Mouse (Mus musculus) liver, postnatal 0 days (tissue): ENCODE data around the gene Fam107b. TPM values are rescaled to one million over a fixed set of nuclear protein-coding genes. Genes with fewer than 3 reads are reported as not detected.

Experiments
- ATAC-seq: fragments of 200-750 bp; cut with Nextera tagmentation; 2 replicates; pipeline ENCODE4 v1.8.0; 2017; ENCODE audit warnings: mild to moderate bottlenecking, moderate library complexity
- DNase-seq: peaks from one replicate; pipeline ENCODE4 v3.0.0-alpha.2; 2016
- H3K27ac ChIP-seq: fragments of 300-500 bp; sonication (generic); 2 replicates; pipeline ENCODE4 v1.5.1; 2014; ENCODE audit warnings: antibody characterized with exemption, moderate library complexity, mild to moderate bottlenecking, low read depth
- H3K27me3 ChIP-seq: fragments of 300-500 bp; sonication (generic); 2 replicates; pipeline ENCODE4 v1.6.1; 2014; ENCODE audit warnings: low read length, control low read depth, mixed read lengths; ENCODE audit not compliant: insufficient read depth
- H3K36me3 ChIP-seq: fragments of 300-500 bp; sonication (generic); replicated peaks from 2 replicates; pipeline ENCODE4 v1.6.1; 2014; ENCODE audit warnings: mild to moderate bottlenecking, control low read depth, low read length, moderate library complexity, mixed read lengths; ENCODE audit not compliant: insufficient read depth
- H3K4me1 ChIP-seq: fragments of 300-500 bp; sonication (generic); 2 replicates; pipeline ENCODE4 v1.6.1; 2014; ENCODE audit warnings: antibody characterized with exemption, mild to moderate bottlenecking, control low read depth; ENCODE audit not compliant: insufficient read depth
- H3K4me2 ChIP-seq: fragments of 300-500 bp; sonication (generic); 2 replicates; pipeline ENCODE4 v1.6.1; 2014; ENCODE audit warnings: low read depth, mild to moderate bottlenecking, low read length, moderate library complexity, mixed read lengths
- H3K4me3 ChIP-seq: fragments of 300-500 bp; sonication (generic); 2 replicates; pipeline ENCODE4 v1.5.1; 2014; ENCODE audit warnings: low read depth, low read length
- H3K9ac ChIP-seq: fragments of 300-500 bp; sonication (generic); replicated peaks from 2 replicates; pipeline ENCODE4 v1.6.1; 2014; ENCODE audit warnings: mild to moderate bottlenecking, moderate library complexity
- H3K9me3 ChIP-seq: fragments of 300-500 bp; sonication (generic); 2 replicates; pipeline ENCODE4 v1.6.1; 2016; ENCODE audit warnings: mild to moderate bottlenecking, control low read depth, low read length, mixed read lengths
- CTCF ChIP-seq: sonication (generic); IDR thresholded peaks from 2 replicates; pipeline ENCODE4 v1.5.1; 2016; ENCODE audit warnings: antibody characterized with exemption, low read depth
- EP300 ChIP-seq: IDR thresholded peaks from 2 replicates; pipeline ENCODE4 v1.6.1; 2016; ENCODE audit warnings: antibody characterized with exemption, low read depth, mild to moderate bottlenecking
- WGBS: fragments of 180-500 bp; shearing (Covaris S2); extraction: QIAGEN DNeasy Blood & Tissue Kit; methylation state at CpG from one replicate; pipeline ENCODE4 v1.1.7; 2014; ENCODE audit not compliant: insufficient replicate concordance; 5-methylcytosine and 5-hydroxymethylcytosine counted together
- polyA plus RNA-seq: library from polyadenylated mRNA; unstranded; fragments of >200 nt; fragmentation: Nextera tagmentation; extraction: Ambion mirVana; gene quantifications from 2 replicates; pipeline ENCODE4 v1.2.1, GENCODE M21; 2015

The Fam107b gene
- polyA plus RNA-seq, 1 experiment from 2014 or later: 23.1 TPM

- no peak for TF ChIP-seq EP300
- TF ChIP-seq CTCF: no peak
- Histone ChIP-seq H3K4me3 (no peak overlapping the region), H3K9ac (no peak overlapping the region), H3K4me2 (no peak overlapping the region), H3K27ac (no peak overlapping the region), H3K36me3 (no peaks in the 10 kb centered on the region), H3K27me3 (no peaks in the 10 kb centered on the region), H3K4me1 (peaks cover 9% of the 10 kb centered on the region), H3K9me3 (no peaks in the 10 kb centered on the region)
- WGBS: 80% methylated on average over 2 of the region's 2 CpGs
- DNase-seq: no peak
- no peak for ATAC-seq
Observed at GRCm38 (mm10) chr2:3622158-3622557, 51.9 kb downstream of the Fam107b start.

GRCm38 (mm10) chr2:3623207-3623980 is 53.1 kb downstream of the Fam107b start:
- H3K9me3 ChIP-seq: no peaks in the 10 kb centered on the region
- H3K4me2 ChIP-seq: peak overlapping the region; percentile 53
- H3K36me3 ChIP-seq: no peaks in the 10 kb centered on the region
- H3K27me3 ChIP-seq: no peaks in the 10 kb centered on the region
- H3K4me3 ChIP-seq: no peak overlapping the region
- peak overlapping the region; percentile 68 for H3K27ac ChIP-seq
- DNase-seq (no peak), ATAC-seq (peak; percentile 70)
- no peak overlapping the region for H3K9ac ChIP-seq
- peaks cover 9% of the 10 kb centered on the region for H3K4me1 ChIP-seq
- no peak for TF ChIP-seq EP300
- no peak for TF ChIP-seq CTCF
- WGBS: 49% methylated on average over 7 of the region's 7 CpGs

- no peaks in the 10 kb centered on the region for H3K9me3 ChIP-seq
- H3K4me3 ChIP-seq: no peak overlapping the region
- TF ChIP-seq EP300 (peak; percentile 48), CTCF (no peak)
- H3K4me2 ChIP-seq: peak overlapping the region; percentile 53
- no peaks in the 10 kb centered on the region for H3K36me3 ChIP-seq
- ATAC-seq: peak; percentile 98
- H3K4me1 ChIP-seq: peaks cover 9% of the 10 kb centered on the region
- no peaks in the 10 kb centered on the region for H3K27me3 ChIP-seq
- peak overlapping the region; percentile 68 for H3K27ac ChIP-seq
- WGBS: 55% methylated on average over 7 of the region's 7 CpGs
- DNase-seq: peak; percentile 26
- no peak overlapping the region for H3K9ac ChIP-seq
Observed at GRCm38 (mm10) chr2:3623981-3624584, 53.8 kb downstream of the Fam107b start.

GRCm38 (mm10) chr2:3629096-3629495 is 58.8 kb downstream of the Fam107b start:
- TF ChIP-seq EP300 (no peak), CTCF (no peak)
- no peaks in the 10 kb centered on the region for H3K36me3 ChIP-seq
- WGBS: 78% methylated on average over 6 of the region's 6 CpGs
- no peak for DNase-seq
- H3K4me1 ChIP-seq: 0 out of 2 replicates have a peak, but pooled peaks cover 2% of the 10 kb centered on the region
- H3K27me3 ChIP-seq: no peaks in the 10 kb centered on the region
- no peak for ATAC-seq
- no peak overlapping the region for H3K9ac ChIP-seq
- H3K27ac ChIP-seq: no peak overlapping the region
- no peak overlapping the region for H3K4me3 ChIP-seq
- H3K4me2 ChIP-seq: no peak overlapping the region
- no peaks in the 10 kb centered on the region for H3K9me3 ChIP-seq

- no peak for ATAC-seq
Observed at GRCm38 (mm10) chr2:3629741-3630140, 59.5 kb downstream of the Fam107b start.

GRCm38 (mm10) chr2:3630769-3631477 is 60.6 kb downstream of the Fam107b start:
- Histone ChIP-seq H3K27ac (no peak overlapping the region), H3K9me3 (no peaks in the 10 kb centered on the region)

More at GRCm38 (mm10) chr2:3629741-3630140, 59.5 kb downstream of the Fam107b start:
- TF ChIP-seq CTCF (peak; percentile 47), EP300 (no peak)
- DNase-seq: peak; percentile 39
- WGBS: 88% methylated on average over 5 of the region's 5 CpGs
- H3K4me3 ChIP-seq: no peak overlapping the region
- H3K36me3 ChIP-seq: no peaks in the 10 kb centered on the region
- no peak overlapping the region for H3K27ac ChIP-seq
- H3K27me3 ChIP-seq: no peaks in the 10 kb centered on the region
- H3K4me2 ChIP-seq: no peak overlapping the region
- H3K4me1 ChIP-seq: no peaks in the 10 kb centered on the region
- no peak overlapping the region for H3K9ac ChIP-seq
- H3K9me3 ChIP-seq: no peaks in the 10 kb centered on the region

More at GRCm38 (mm10) chr2:3630769-3631477, 60.6 kb downstream of the Fam107b start:
- Histone ChIP-seq H3K36me3 (no peaks in the 10 kb centered on the region), H3K4me2 (no peak overlapping the region), H3K9ac (no peak overlapping the region), H3K27me3 (no peaks in the 10 kb centered on the region), H3K4me3 (no peak overlapping the region), H3K4me1 (no peaks in the 10 kb centered on the region)
- 54% methylated on average over 5 of the region's 5 CpGs for WGBS
- TF ChIP-seq EP300: no peak
- TF ChIP-seq CTCF: no peak
- no peak for ATAC-seq
- DNase-seq: no peak
